Mouse (Mus musculus): ENCODE results near the gene RPS10-NUDT3.
"Not testable (repeated sequence)": the region's sequence is repeated elsewhere in the genome, so short reads cannot be mapped to it uniquely, and the experiment has no call there.

The RPS10-NUDT3 gene

GRCm38 (mm10) chr17:27642491-27643062 is 7.6 kb upstream of the RPS10-NUDT3 start:
- no peak for DNase-seq (ENCODE audit: low spot score)

- not testable (repeated sequence) for DNase-seq (ENCODE audit: low spot score)
These were observed 4.8 kb upstream of the RPS10-NUDT3 start for GRCm38 (mm10) chr17:27639851-27640250.

DNA sequence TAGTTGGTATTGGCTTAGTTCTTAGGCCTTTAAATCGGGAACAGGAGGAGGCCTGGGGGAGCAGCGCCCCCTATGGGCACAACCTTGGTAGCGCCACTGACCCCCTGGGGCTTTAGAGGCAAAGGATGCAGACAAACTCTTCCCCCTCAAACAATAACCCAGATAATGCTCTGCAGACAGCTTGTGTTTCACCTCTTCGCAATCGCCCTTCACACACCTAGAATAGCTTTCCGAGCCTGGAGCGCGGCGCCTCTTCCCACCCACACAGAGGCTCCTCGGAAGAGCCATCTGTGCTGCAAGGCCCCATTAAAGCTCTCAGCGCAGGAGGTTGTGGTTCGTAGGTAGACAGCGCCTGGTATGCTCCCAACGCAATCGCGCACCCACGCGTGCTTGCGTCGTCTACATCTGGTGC is 3.9 kb upstream of the RPS10-NUDT3 start:
- DNase-seq (ENCODE audit: low spot score), result no peak

DNA sequence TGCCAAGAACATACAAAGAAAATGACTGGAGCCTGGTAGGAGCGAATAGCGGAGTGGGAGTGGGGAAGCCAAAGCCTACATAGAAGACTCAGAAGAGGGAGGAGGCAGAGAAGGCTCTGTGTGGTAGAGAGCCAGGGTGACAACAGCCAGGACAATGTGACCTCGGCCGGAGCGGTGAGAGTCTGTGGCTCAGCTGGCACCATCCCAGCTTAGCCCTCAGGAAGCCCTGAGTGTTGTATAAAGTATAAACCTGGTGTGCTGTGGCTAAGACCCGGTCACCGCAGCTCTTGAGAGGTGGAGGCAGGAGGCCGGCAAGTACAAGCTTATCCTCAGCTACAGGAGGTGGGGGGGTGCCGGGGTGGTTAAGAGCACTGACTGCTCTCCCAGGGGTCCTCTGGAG is 2.3 kb upstream of the RPS10-NUDT3 start:
- no peak for DNase-seq (ENCODE audit: low spot score)

DNA sequence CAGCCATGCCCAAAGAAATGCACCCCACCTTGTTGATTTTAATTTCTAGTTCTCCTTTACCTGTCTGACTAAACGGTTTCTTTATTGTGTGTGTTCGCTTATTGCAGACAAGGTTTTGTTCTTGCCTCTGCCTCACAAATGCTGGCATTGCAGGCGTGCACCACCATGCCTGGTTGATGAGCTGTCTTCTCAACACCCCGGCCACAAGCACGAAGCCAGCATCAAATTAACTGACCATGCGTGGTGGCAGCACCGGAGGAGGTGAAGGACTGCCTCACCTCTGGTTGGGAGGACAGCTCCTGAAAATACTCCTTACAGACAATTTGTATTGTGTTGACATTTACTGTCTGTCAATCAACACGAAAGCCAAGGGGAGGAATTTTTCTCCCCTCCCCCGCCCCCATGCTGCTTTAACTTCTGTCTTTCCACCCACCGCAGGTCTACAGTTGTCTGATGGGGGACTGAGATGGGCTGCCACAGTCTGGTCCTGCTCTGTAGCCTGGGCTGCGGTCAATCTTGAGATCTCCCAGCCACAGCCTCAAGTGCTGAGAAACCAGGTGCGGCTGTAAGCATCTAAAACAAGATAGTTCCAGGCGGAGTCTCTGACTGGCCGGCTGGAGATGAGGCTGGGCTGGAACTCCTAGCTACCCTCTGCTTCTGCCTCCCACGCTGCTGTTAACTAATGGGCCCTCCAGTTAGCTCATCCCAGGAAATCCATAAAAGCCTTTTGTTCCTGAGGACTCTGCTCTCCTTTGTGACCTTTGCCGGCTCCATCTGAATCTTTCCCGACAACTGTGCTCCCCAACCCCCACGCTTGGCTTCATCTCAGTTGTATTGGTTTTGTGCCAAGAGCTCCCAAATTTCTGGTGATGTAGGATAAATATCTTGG is 1.4 kb upstream of the RPS10-NUDT3 start, which contains the start of gene Rps10:
TSS of gene Rps10 (minus strand) at position 538 of the 889 bp plus-strand sequence.
- no peak for DNase-seq (ENCODE audit: low spot score)

DNA sequence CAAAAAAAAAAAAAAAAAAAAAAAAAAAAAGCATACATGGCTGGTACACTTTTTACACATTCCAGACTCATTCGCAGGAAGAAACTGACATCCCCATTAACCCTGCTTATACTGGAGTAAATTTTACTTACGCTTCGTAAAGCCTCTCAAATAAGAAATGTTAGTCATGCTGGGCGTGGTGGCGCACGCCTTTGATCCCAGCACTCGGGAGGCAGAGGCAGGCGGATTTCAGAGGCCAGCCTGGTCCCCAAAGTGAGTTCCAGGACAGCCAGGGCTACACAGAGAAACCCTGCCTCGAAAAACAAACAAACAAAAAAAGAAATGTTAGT is 517 bp upstream of the RPS10-NUDT3 start:
- not testable (repeated sequence) for DNase-seq (ENCODE audit: low spot score)

DNA sequence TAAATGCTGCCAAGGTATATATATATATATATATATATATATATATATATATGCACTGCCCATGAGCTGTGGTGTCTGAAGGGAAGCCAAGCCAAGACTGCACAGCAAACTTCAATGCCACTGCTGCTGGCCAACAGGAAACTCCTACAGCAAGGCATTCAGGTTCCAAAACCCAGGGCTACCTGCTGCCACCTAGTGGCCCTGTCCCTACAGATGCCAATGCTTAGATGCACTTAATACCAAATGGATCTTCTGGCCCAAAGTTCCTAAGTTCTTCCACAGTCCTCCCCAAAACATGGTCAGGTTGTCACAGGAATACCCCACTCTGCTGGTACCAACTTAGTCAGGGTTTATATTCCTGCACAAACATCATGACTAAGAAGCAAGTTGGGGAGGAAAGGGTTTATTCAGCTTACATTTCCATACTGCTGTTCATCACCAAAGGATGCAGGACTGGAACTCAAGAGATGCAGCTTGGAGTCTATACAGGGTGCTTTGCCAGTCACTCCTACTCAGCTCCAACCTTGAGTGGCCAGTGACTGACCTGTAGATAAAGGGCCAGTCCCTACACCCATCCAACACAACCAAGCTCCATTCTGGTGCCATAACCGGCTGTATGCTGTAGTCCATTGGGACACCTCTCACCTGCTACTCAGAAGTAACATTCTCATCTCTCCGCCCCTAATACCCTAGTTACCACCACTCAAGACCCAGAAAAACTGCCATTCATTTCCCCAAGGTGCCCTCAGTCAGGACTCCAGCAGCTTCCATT is 5.6 kb downstream of the RPS10-NUDT3 start:
- DNase-seq (ENCODE audit: low spot score), result peak; percentile 38

DNA sequence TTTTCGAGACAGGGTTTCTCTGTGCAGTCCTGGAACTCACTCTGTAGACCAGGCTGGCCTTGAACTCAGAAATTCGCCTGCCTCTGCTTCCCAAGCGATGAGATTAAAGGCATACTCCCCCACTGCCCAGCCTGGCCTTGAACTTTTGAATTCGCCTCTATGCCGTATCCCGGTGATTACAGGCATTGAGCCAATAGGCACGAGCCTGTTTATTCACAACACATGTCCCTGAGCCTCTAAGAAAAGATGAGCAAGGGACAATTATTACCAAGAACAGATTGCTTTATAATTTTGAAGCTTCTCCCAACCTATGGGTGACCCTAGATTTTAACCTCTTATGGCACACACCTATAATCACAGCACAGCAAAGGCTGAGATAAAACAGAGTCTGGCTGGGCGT is 6.6 kb downstream of the RPS10-NUDT3 start:
- no peak for DNase-seq (ENCODE audit: low spot score)

DNA sequence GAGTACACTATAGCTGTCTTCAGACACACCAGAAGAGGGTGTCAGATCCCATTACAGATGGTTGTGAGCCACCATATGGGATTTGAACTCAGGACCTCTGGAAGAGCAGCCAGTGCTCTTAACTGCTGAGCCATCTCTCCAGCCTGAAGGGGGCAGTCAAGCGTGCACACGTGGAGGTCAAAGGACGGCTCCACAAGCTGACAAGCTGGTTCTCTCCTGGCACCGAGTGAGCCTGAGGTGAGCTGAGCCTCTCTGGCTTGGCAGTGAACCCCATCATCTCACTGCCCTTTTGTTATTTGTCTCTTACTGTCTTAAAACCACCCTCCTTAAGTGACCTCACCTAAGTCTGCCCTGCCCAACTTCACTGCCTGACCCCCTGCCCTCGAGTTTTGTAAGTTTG is 7.6 kb downstream of the RPS10-NUDT3 start:
- no peak for DNase-seq (ENCODE audit: low spot score)

GRCm38 (mm10) chr17:27626681-27627080 is 8.3 kb downstream of the RPS10-NUDT3 start:
- DNase-seq (ENCODE audit: low spot score), result no peak

- DNase-seq (ENCODE audit: low spot score), result no peak
These were observed 9.4 kb downstream of the RPS10-NUDT3 start for GRCm38 (mm10) chr17:27625455-27626251.

- peak; percentile 57 for DNase-seq (ENCODE audit: low spot score)
These were observed 11.4 kb downstream of the RPS10-NUDT3 start, which contains the start of gene Nudt3 for GRCm38 (mm10) chr17:27623360-27624326. Nudt3 (minus strand) TSS chr17:27623495.

GRCm38 (mm10) chr17:27622611-27623359 is 12.2 kb downstream of the RPS10-NUDT3 start:
- no peak for DNase-seq (ENCODE audit: low spot score)

GRCm38 (mm10) chr17:27621705-27622531 is 13.1 kb downstream of the RPS10-NUDT3 start:
- DNase-seq (ENCODE audit: low spot score), result no peak

- no peak for DNase-seq (ENCODE audit: low spot score)
These were observed 13.9 kb downstream of the RPS10-NUDT3 start for GRCm38 (mm10) chr17:27621161-27621560.

- no peak for DNase-seq (ENCODE audit: low spot score)
These were observed 19.6 kb downstream of the RPS10-NUDT3 start for GRCm38 (mm10) chr17:27615388-27615787.

DNA sequence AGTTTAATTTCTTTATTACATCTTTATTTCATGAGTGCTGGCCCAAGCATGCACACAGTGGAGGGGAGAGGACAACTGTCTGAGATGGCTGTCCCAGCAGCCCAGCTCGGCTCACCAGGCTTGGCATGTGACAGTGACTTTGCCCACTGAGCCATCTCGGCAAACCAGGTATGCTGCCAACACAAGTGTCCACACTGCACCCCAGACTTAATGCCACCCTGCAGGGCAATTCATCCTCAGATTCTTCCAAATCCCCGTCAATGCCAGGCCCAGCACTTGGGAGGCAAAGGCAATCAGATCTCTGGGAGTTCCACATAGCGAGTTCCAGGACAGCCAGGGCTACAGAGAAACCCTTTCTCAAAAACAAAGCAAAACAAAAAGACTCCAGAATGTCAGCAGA is 22.0 kb downstream of the RPS10-NUDT3 start:
- DNase-seq (ENCODE audit: low spot score), result no peak

GRCm38 (mm10) chr17:27611994-27612393 is 23.0 kb downstream of the RPS10-NUDT3 start:
- no peak for DNase-seq (ENCODE audit: low spot score)

DNA sequence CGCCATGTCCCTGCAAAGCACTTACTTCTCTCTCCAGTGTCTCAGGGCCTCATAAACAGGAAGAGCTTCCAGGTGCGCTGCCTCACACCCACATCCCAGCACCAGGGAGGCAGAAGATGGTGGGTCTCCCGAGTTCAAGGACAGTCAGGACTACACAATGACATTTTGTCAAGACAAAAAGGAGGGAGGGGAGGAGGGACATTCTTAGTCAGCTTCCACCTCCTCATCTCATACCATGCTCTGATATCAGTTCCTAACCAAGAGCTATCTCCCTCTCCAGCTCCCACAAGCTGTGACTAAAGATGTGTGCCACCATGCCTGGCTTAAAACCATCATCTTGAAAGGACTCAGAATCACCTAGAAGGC is 23.5 kb downstream of the RPS10-NUDT3 start:
- no peak for DNase-seq (ENCODE audit: low spot score)

Measured in urinary bladder, postnatal 10 days (tissue).